Mouse (Mus musculus): ENCODE measurements around the gene Nckap5l. TPM values are rescaled to one million over a fixed set of nuclear protein-coding genes. Genes with fewer than 3 reads are reported as not detected.

Nckap5l gene
- polyA plus RNA-seq, 1 experiment: 0.12 TPM

GRCm38 (mm10) chr15:99415793-99416192 lies 41.8 kb downstream of the Nckap5l start:
- H3K9me3 ChIP-seq (ENCODE audit: control insufficient read depth, low read length): no peaks in the 10 kb centered on the region
- H3K27me3 ChIP-seq (ENCODE audit: control insufficient read depth): no peaks in the 10 kb centered on the region; the same call in 1 of the 2 replicates
- peaks cover 16% of the 10 kb centered on the region for H3K4me1 ChIP-seq (ENCODE audit: control insufficient read depth)
- TF ChIP-seq TAL1 (IDR thresholded peaks at IDR 0.05; ENCODE audit: low read length): no peak
- no peak for TF ChIP-seq GATA1 (IDR thresholded peaks at IDR 0.05; ENCODE audit: low read length)
- peaks cover 5% of the 10 kb centered on the region for H3K36me3 ChIP-seq (ENCODE audit: control insufficient read depth)
- no peak overlapping the region for H3K4me3 ChIP-seq (replicated peaks)

DNA sequence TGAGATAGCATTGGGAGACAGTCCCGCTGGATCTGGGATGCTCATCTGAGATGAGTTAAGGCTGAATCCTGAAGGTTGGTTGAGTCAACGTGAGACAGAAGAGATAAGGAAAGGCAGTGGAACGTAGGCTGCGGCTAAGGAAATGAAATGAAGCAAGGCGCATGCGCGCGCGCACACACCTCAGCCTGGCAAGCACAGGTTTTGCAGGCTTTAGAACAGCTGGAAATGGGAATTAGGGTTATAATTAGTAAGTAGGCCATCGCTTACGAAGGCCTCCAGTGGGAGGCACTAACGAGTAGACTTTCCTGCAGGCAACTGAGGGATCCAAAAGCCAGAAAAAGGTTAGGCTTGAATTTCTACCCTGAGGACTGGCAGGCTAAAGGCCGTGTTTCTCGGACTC lies 45.8 kb downstream of the Nckap5l start:
- TF ChIP-seq TAL1 (IDR thresholded peaks at IDR 0.05; ENCODE audit: low read length) (no peak), GATA1 (IDR thresholded peaks at IDR 0.05; ENCODE audit: low read length) (no peak)
- H3K4me3 ChIP-seq (replicated peaks): no peak overlapping the region
- no peaks in the 10 kb centered on the region for H3K27me3 ChIP-seq (ENCODE audit: control insufficient read depth)
- H3K9me3 ChIP-seq (ENCODE audit: control insufficient read depth, low read length): no peaks in the 10 kb centered on the region
- H3K36me3 ChIP-seq (ENCODE audit: control insufficient read depth): peaks cover 44% of the 10 kb centered on the region
- H3K4me1 ChIP-seq (ENCODE audit: control insufficient read depth): peaks cover 9% of the 10 kb centered on the region

DNA sequence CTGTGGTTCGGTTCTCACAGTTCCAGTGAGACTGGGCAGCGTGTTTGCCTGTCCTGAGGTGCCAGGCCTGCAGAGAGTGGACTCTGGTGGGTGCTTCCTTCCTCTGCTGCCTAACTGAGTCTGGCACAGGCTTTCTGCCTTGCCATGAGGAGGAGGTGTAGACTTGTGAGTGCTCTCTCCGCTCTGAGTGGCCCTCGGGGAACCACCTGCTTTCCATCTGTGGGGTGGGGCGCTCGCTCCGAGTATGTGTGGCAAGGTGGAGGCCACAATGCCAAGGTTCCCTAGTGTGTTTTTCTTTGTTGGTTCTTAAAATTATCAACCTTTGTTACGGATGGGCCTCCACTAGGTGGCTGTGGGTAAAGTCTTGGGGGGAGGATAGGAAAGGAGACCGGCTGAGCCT lies 48.7 kb downstream of the Nckap5l start:
- no peaks in the 10 kb centered on the region for H3K27me3 ChIP-seq (ENCODE audit: control insufficient read depth)
- no peak overlapping the region for H3K4me3 ChIP-seq (replicated peaks)
- H3K4me1 ChIP-seq (ENCODE audit: control insufficient read depth): peaks cover 2% of the 10 kb centered on the region; the same call in 1 of the 2 replicates
- H3K36me3 ChIP-seq (ENCODE audit: control insufficient read depth): peaks cover 73% of the 10 kb centered on the region
- H3K9me3 ChIP-seq (ENCODE audit: control insufficient read depth, low read length): no peaks in the 10 kb centered on the region
- TF ChIP-seq GATA1 (IDR thresholded peaks at IDR 0.05; ENCODE audit: low read length): no peak
- TF ChIP-seq TAL1 (IDR thresholded peaks at IDR 0.05; ENCODE audit: low read length): no peak

GRCm38 (mm10) chr15:99406986-99407570 lies 50.5 kb downstream of the Nckap5l start:
- no peak overlapping the region for H3K4me3 ChIP-seq (replicated peaks)
- no peaks in the 10 kb centered on the region for H3K9me3 ChIP-seq (ENCODE audit: control insufficient read depth, low read length)
- H3K27me3 ChIP-seq (ENCODE audit: control insufficient read depth): no peaks in the 10 kb centered on the region
- H3K36me3 ChIP-seq (ENCODE audit: control insufficient read depth): peaks cover 91% of the 10 kb centered on the region
- H3K4me1 ChIP-seq (ENCODE audit: control insufficient read depth): peaks cover 4% of the 10 kb centered on the region; the same call in 1 of the 2 replicates
- no peak for TF ChIP-seq GATA1 (IDR thresholded peaks at IDR 0.05; ENCODE audit: low read length)

DNA sequence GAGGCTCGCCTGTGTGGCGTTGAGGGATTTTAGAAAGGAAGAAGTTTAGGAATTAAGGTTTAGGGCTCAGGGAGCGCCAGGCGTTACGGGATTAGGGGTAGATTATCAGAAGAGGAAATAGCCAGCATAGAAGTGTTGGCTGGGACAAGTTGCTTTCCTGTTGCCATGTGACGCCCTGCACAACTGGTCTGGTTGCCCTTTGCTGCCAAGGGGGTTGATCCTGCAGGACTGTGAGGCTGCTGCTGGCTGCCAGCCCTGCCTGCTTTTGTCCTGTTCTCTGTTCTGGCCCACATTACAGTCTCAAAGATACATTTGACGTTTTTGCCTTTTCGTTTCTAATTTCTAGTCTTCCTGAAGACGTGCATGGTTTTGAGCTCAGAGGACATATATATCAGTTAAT lies 52.4 kb downstream of the Nckap5l start:
- no peak for TF ChIP-seq GATA1 (IDR thresholded peaks at IDR 0.05; ENCODE audit: low read length)
- no peak for TF ChIP-seq TAL1 (IDR thresholded peaks at IDR 0.05; ENCODE audit: low read length)
- H3K36me3 ChIP-seq (ENCODE audit: control insufficient read depth): peaks cover 98% of the 10 kb centered on the region
- H3K27me3 ChIP-seq (ENCODE audit: control insufficient read depth): no peaks in the 10 kb centered on the region
- H3K4me3 ChIP-seq (replicated peaks): no peak overlapping the region
- H3K9me3 ChIP-seq (ENCODE audit: control insufficient read depth, low read length): no peaks in the 10 kb centered on the region
- peaks cover 4% of the 10 kb centered on the region; the same call in 1 of the 2 replicates for H3K4me1 ChIP-seq (ENCODE audit: control insufficient read depth)

DNA sequence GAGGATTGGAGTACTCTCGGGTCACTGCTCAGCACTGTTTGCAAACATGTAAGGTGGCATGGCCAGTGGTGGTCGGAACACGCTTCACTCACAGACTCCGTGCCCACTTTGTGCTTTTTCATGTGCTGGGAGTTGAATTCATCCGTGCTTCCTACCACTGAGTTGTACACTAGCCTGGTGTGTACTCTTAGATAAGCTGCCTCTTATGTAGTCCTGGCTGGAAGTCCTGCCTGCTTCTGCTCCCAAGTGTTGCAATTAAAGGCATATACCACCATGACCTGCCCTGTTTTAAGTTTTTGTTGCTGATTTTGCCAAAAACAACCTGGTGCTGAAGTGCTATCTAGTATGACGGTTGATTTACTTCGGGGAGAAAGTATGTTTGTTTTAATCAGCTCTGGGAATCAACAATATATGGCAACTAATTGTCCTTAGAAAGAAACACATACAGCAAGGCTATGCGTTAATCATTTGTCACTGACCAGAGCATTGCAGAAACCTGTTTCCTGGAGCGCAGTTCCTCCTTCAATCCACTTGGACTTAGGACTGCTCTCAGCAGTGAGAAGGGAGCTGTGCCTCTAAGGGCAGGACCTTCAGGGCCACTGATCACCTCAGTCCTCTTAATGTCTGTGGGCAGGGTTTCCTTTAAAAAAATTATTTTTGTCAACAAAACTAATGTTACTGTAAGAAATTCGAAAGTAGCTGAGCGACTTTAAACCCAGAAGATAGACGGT lies 54.2 kb downstream of the Nckap5l start:
- H3K27me3 ChIP-seq (ENCODE audit: control insufficient read depth): no peaks in the 10 kb centered on the region
- peaks cover 96% of the 10 kb centered on the region for H3K36me3 ChIP-seq (ENCODE audit: control insufficient read depth)
- no peak for TF ChIP-seq GATA1 (IDR thresholded peaks at IDR 0.05; ENCODE audit: low read length)
- no peak for TF ChIP-seq TAL1 (IDR thresholded peaks at IDR 0.05; ENCODE audit: low read length)
- H3K4me3 ChIP-seq (replicated peaks): no peak overlapping the region
- H3K4me1 ChIP-seq (ENCODE audit: control insufficient read depth): peaks cover 16% of the 10 kb centered on the region
- H3K9me3 ChIP-seq (ENCODE audit: control insufficient read depth, low read length): no peaks in the 10 kb centered on the region

GRCm38 (mm10) chr15:99400602-99401001 lies 56.9 kb downstream of the Nckap5l start:
- no peaks in the 10 kb centered on the region for H3K27me3 ChIP-seq (ENCODE audit: control insufficient read depth)
- H3K36me3 ChIP-seq (ENCODE audit: control insufficient read depth): peaks cover 77% of the 10 kb centered on the region
- TF ChIP-seq TAL1 (IDR thresholded peaks at IDR 0.05; ENCODE audit: low read length) (no peak), GATA1 (IDR thresholded peaks at IDR 0.05; ENCODE audit: low read length) (no peak)
- peaks cover 37% of the 10 kb centered on the region for H3K4me1 ChIP-seq (ENCODE audit: control insufficient read depth)
- H3K4me3 ChIP-seq (replicated peaks): no peak overlapping the region
- H3K9me3 ChIP-seq (ENCODE audit: control insufficient read depth, low read length): no peaks in the 10 kb centered on the region

DNA sequence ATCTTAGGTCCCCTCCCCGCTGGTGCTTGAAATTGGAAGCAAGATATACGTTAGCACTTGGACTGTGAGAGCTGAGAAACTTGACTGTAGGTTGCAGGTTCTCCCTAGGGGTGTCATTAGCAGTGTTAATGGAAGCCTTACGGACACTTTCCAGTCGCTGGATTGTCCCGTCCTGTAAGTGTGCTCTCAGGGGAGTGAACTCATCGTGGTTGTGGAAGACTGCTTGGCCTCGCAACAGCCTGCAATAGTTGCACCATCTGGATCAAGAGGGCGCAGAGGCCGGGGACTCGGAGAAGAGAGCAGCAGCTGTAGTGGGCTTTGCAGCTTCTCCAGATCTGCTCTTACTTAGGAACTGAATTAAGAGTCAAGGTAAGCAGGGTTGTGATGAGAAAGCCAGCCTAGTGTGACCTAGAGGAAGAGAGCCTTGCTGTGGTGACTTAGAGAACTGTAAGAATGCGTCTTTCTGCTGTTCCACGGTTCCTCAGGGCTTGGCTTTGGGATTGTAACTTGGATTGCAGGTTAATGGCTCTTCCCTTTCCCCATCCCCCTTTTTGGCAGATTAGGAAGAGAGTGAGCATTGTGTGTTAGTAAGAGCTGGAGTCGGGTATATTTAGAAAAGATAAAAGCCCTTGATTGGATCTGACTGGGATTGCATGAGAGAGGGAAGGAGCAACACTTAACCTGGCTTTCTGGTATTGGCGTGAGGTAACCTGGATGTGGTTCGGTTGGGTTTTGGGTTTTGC lies 57.9 kb downstream of the Nckap5l start:
- Histone ChIP-seq H3K9me3 (ENCODE audit: control insufficient read depth, low read length) (no peaks in the 10 kb centered on the region), H3K27me3 (ENCODE audit: control insufficient read depth) (no peaks in the 10 kb centered on the region), H3K36me3 (ENCODE audit: control insufficient read depth) (peaks cover 73% of the 10 kb centered on the region), H3K4me1 (ENCODE audit: control insufficient read depth) (peaks cover 47% of the 10 kb centered on the region), H3K4me3 (replicated peaks) (no peak overlapping the region)
- TF ChIP-seq GATA1 (IDR thresholded peaks at IDR 0.05; ENCODE audit: low read length) (no peak), TAL1 (IDR thresholded peaks at IDR 0.05; ENCODE audit: low read length) (no peak)

DNA sequence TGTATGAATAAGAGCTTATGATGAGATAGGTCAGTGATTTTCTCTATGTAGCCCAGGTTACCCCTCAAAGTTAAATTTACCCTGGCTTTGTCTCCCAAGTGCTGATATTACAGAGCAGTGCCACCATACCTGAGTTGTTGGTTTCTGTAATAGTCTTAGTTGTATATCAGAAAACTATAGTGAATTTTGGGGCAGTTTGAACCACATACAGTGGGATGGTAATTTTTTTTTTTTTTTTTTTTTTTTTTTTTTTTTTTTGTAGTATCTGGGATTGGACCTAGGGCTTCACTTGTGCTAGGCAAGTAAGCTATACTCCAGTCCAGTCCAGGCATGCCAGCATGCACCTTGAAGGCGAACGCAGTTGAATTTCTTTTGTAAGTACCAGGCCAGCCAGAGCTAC lies 59.9 kb downstream of the Nckap5l start:
- H3K4me3 ChIP-seq (replicated peaks): no peak overlapping the region
- no peaks in the 10 kb centered on the region for H3K9me3 ChIP-seq (ENCODE audit: control insufficient read depth, low read length)
- H3K4me1 ChIP-seq (ENCODE audit: control insufficient read depth): peaks cover 55% of the 10 kb centered on the region
- peaks cover 52% of the 10 kb centered on the region for H3K36me3 ChIP-seq (ENCODE audit: control insufficient read depth)
- H3K27me3 ChIP-seq (ENCODE audit: control insufficient read depth): no peaks in the 10 kb centered on the region
- no peak for TF ChIP-seq TAL1 (IDR thresholded peaks at IDR 0.05; ENCODE audit: low read length)
- no peak for TF ChIP-seq GATA1 (IDR thresholded peaks at IDR 0.05; ENCODE audit: low read length)

Measured in erythroblast, embryonic 14.5 days (primary cell).